Mouse (Mus musculus): ENCODE measurements around the gene Cblc.

Gene Cblc

DNA sequence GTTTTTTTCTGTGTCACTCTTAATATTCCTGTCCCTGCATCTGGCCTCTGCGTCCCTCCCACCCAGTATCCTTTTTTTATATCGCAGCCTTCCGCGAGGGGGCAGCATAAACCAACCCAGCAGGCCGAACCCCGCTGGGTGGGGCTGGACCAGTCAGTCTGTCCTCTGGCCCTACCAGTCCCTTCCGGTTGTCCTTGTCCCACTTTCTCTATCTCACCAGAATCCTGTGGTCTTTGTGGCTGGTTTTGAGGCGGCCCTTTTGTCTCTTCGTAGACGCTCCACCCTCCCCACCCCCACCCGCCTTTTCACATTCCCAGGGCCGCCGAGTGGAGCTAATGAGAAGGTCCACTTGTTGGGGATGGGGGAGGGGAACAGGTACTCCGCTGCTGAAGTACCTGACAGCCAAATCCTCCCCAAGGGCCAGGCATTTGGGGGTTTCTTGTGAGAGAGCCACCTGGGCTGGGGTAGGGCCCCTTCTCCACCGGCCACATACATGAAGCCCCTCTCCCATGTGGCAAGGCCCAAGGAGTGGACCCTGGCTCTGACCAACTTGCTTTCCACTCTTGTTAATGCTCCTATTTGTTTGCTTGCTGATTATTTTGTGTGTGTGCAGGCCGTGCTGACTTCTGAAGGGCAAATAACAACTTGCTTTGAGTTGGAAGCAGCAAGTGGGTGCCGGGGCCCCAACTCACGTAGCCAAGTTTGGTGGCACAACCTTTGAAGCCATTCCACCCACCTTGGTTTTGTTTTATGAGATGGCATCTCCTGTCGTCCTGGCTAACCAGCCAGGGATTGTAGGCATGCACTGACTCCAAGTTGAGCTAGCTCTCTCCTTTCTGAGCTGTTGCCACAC lies 46.2 kb downstream of the Cblc start, which contains the start of gene Nectin2:
TSS of gene Nectin2 (minus strand) at position 267 of the 853 bp plus-strand sequence.
- peak; percentile 68 for DNase-seq (ENCODE audit: low spot score)

GRCm38 (mm10) chr7:19749389-19750216 lies 47.0 kb downstream of the Cblc start:
- DNase-seq (ENCODE audit: low spot score) = peak; percentile 81

- no peak for DNase-seq (ENCODE audit: low spot score)
Measured at GRCm38 (mm10) chr7:19748219-19749195, 48.1 kb downstream of the Cblc start.

DNA sequence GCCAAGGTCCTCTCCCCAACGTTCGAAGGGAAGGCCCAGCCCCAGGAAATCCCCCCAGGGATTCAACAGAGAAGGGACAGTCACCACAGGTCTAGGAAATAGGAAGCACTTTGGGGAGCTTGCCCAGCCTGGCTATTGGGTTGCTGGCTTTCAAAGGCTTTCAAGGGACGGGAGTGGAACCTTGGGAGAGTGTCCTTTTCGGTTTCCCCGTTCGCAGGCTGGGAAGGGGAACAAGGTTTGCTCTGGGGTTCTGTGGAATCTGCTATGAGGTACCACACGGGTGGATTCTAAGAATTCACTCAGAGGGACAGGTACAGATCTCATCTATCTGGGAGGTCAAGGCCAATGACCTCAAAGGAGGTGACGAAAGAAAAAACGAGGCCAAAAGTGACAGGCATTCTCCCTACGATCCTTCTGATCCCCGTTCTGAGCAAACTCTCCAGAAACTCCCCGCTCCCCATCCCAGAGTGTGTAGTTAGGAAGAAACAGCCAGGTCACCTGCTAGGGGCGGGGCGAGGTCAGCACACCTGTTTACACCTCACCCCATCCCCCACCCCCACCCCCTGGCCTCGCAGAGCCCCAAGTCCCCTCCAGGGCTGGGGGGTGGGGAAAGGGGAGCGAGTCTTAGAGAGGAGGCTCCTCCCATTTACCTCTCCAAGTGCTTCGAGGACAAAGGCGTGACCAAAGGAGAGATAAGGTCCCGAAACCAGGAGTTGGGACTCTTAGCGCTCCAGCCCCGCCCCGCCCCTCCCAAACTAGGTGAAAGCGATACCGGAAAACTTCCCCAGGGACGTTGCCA lies 49.0 kb downstream of the Cblc start:
- DNase-seq (ENCODE audit: low spot score) = no peak

GRCm38 (mm10) chr7:19746426-19747201 lies 50.0 kb downstream of the Cblc start:
- no peak for DNase-seq (ENCODE audit: low spot score)

DNA sequence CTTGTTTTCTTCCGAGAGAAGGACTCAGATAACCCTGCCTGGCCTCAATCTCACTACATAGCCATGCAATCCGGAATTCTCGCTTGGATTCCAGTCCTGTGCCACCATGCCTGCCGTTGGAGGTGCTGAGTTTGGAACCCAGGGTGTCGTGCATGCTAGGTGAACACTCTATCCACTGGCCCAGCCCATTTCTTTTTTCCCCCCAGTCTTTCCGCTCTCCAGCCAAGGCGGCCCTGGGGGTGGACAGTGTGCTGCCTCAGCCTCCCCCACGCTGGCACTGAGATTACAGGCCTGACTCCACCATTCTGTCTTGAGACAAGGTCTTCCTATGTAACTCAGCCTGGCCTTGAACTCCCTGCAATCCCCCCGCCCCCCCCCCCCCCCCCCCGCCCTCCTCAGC lies 50.6 kb downstream of the Cblc start:
- no peak for DNase-seq (ENCODE audit: low spot score)

- DNase-seq (ENCODE audit: low spot score) = no peak
Measured at GRCm38 (mm10) chr7:19744590-19745385, 51.8 kb downstream of the Cblc start.

DNA sequence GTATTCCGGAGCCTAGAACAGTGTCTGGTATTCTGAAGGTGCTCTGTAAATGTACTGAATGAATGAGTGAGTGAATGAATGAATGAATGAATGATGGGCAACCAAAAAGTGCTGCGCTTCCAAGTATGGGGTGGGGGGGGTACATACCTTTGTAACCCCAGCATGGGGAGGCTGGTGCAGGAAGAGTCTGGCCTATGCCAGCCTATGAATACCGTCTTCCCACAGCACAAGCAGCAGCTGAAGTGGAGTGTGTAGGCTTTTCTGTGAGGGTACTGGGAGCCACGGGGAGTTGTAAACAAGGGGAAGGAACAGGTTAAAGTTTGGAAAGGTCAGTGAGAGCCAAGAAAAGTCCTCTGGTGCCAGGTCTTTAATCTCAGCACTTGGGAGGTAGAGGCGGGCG lies 52.8 kb downstream of the Cblc start:
- DNase-seq (ENCODE audit: low spot score) = no peak

GRCm38 (mm10) chr7:19742468-19742867 lies 54.1 kb downstream of the Cblc start:
- no peak for DNase-seq (ENCODE audit: low spot score)

DNA sequence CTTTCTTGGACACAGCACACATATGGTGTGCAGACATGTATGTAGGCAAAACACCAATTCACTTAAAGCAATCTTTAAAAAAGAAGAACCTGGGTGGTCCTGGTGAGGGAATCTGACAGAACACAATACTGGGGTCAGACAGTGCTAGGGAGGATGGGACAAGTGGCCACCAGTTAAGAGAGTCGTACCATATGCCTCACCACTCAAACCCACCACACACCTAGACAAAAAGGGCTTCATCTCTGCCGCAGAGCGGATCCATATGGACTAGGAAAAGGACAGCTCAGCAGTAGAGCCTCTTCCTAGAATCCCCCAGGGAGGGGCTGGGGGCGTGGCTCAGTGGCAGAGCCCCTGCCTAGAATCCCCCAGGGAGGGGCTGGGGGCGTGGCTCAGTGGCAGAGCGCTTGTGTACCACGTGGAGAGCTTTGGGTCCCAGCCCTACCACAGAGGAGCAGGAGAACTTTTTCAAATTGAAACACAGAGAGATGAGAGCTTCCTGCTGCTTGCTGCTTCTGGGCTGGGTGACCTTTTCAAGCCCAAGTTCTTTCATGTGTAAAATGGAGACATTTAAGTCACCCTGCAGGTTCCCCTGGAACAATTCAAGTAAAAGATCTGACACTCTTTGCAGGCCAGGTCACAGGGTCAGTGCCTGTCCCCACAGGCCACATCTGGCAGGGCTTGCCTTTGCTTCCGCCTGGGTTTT lies 55.1 kb downstream of the Cblc start:
- no peak for DNase-seq (ENCODE audit: low spot score)

DNA sequence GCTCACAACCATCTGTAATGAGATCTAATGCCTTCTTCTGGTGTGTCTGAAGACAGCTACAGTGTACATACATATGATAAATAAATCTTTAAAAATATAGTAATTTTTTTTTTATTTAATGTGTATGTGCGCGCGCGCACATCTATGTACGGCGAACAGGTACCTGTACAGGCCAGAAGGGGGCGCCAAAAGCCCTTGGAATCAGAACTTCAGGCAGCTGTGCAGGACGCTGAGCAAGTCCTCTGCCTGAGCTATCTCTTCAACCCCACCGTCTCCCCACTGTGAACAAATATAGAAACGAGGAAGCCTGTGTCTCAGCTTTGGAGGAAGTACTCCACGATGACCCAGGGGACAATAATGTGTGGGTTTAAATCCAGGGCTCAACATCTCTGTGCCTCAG lies 56.3 kb downstream of the Cblc start:
- DNase-seq (ENCODE audit: low spot score) = no peak

DNA sequence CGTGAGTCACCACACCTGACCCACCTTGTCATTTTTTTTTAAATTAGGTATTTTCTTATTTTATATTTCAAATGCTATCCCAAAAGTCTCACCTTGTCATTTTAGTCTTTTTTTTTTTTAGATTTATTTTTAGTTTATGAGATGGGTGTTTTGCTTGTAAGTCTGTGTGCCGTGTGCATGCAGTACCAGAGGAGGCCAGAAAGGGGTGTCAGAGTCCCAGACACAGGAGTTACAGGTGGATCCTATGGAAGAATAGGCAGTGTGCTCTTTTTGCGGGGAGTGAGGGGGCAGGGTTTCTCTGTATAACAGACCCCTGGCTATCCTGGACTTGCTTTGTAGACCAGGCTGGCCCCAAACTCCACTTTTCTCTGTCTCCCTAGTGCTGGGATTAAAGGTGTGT lies 57.8 kb downstream of the Cblc start:
- DNase-seq (ENCODE audit: low spot score) = no peak

- DNase-seq (ENCODE audit: low spot score) = no peak
Measured at GRCm38 (mm10) chr7:19736389-19737057, 60.1 kb downstream of the Cblc start.

- DNase-seq (ENCODE audit: low spot score) = no peak
Measured at GRCm38 (mm10) chr7:19734178-19734666, 62.4 kb downstream of the Cblc start.

Data from layer of hippocampus, adult 9-10 months (tissue).